Mouse (Mus musculus) erythroblast, embryonic 14.5 days (primary cell): ENCODE measurements around the gene Smc1b. TPM values are rescaled to one million over a fixed set of nuclear protein-coding genes. Genes with fewer than 3 reads are reported as not detected.

Experiments used
- H3K27me3 ChIP-seq: 2 replicates; pipeline ENCODE4 v1.6.1; 2012; ENCODE audit warnings: inconsistent platforms; ENCODE audit not compliant: control insufficient read depth
- H3K36me3 ChIP-seq: 2 replicates; pipeline ENCODE4 v1.6.1; 2012; ENCODE audit warnings: mild to moderate bottlenecking, inconsistent platforms; ENCODE audit not compliant: control insufficient read depth
- H3K4me1 ChIP-seq: 2 replicates; pipeline ENCODE4 v1.6.1; 2012; ENCODE audit warnings: inconsistent platforms; ENCODE audit not compliant: control insufficient read depth
- H3K4me3 ChIP-seq: replicated peaks from 2 replicates; pipeline ENCODE3; 2012; ENCODE audit warnings: moderate library complexity, mild to moderate bottlenecking, inconsistent platforms
- H3K9me3 ChIP-seq: 2 replicates; pipeline ENCODE4 v1.6.1; 2012; ENCODE audit warnings: low read length, inconsistent platforms, mixed read lengths; ENCODE audit not compliant: control insufficient read depth
- GATA1 ChIP-seq: IDR thresholded peaks from 2 replicates; pipeline ENCODE4 v1.6.1; 2012; ENCODE audit warnings: low read length, inconsistent platforms, mixed read lengths
- TAL1 ChIP-seq: IDR thresholded peaks from 3 replicates; pipeline ENCODE4 v1.6.1; 2012; ENCODE audit warnings: low read length, inconsistent platforms, mixed read lengths
- polyA plus RNA-seq: library from polyadenylated mRNA; stranded (reverse); fragments of >175 nt; gene quantifications from 2 replicates; pipeline ENCODE4 v1.2.3, GENCODE M21; 2012

The Smc1b gene
- polyA plus RNA-seq, 1 experiment = not detected

- H3K27me3 ChIP-seq = no peaks in the 10 kb centered on the region
- H3K4me3 ChIP-seq = no peak overlapping the region
- TF ChIP-seq TAL1 (no peak), GATA1 (no peak)
- no peaks in the 10 kb centered on the region for H3K36me3 ChIP-seq
- H3K9me3 ChIP-seq = no peaks in the 10 kb centered on the region
- H3K4me1 ChIP-seq = no peaks in the 10 kb centered on the region
These were observed 34.7 kb upstream of the Smc1b start for GRCm38 (mm10) chr15:85166433-85166933.

DNA sequence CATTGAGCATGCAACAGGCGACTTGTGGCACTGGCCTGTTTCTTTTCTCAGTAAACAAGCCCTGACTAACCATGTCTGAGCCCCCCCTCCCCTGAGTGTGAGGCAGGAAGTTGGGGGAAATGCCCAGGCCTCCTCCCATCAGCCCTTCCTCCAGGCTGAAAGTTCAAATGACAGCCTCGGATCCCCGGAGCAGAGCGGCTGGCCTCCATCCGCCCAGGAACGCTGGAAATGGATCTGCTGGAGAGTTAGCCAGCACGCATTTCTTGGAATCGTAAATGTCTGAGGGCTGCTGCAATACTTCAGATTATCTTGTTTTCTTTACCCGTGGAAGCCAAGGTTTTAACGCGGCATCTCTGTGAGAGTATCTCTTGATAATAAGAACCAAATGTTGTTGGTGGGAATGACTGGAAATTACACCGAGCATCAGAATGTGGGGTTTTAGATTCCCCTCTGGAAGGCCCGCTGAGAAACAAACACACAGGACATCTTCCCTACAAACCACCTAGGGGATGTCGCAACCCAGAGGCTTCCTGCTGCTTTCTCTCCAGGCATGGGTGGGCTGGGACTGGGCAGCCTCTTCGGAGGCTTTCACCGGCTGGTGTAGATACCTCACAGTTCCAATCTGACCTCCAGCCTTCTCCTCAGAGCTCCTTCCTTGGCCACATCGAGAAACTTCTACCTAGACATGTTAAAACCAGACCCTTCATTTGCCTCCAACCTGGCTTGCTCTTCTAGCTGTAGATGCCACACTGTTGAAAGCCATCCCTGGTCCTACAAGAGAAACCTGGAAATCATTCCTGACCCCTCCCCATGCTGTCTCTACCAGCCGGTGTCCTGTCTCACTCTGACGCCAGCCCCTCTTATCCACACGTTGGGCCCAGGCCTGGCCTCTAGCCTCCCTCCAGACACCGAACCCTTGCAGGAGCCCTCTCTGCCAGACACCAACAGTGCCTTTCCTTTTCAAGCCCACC lies 31.2 kb upstream of the Smc1b start:
- no peaks in the 10 kb centered on the region for H3K4me1 ChIP-seq
- no peak for TF ChIP-seq TAL1
- no peak for TF ChIP-seq GATA1
- H3K27me3 ChIP-seq = no peaks in the 10 kb centered on the region
- no peaks in the 10 kb centered on the region for H3K36me3 ChIP-seq
- H3K4me3 ChIP-seq = no peak overlapping the region
- peaks cover 4% of the 10 kb centered on the region; the same call in 1 of the 2 replicates for H3K9me3 ChIP-seq

- H3K36me3 ChIP-seq = no peaks in the 10 kb centered on the region
- no peaks in the 10 kb centered on the region for H3K4me1 ChIP-seq
- no peak overlapping the region for H3K4me3 ChIP-seq
- no peaks in the 10 kb centered on the region for H3K27me3 ChIP-seq
- no peak for TF ChIP-seq GATA1
- TF ChIP-seq TAL1 = no peak
- H3K9me3 ChIP-seq = peaks cover 8% of the 10 kb centered on the region; the same call in 1 of the 2 replicates
These were observed 29.7 kb upstream of the Smc1b start for GRCm38 (mm10) chr15:85161416-85161815.

DNA sequence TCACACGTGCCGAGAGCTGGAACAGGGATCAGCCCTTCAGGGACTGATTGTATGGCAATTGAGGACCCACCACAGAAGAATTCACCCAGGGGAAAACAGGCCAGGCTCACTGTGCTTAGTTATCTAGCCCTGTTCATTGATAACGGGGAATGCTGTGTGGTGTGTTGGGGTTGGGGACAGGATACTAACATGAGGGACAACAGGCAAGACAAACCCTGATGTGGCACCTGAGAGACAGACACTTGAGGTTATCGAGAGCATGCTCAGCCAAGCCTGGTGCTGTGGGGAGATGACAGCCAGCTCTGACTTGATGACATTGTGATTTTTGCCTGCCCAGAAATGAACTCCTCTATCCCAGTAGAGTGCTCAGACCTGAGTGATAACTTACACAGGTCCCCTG lies 24.4 kb upstream of the Smc1b start:
- H3K4me3 ChIP-seq = no peak overlapping the region
- no peaks in the 10 kb centered on the region for H3K36me3 ChIP-seq
- no peaks in the 10 kb centered on the region for H3K27me3 ChIP-seq
- no peaks in the 10 kb centered on the region for H3K4me1 ChIP-seq
- H3K9me3 ChIP-seq = peaks cover 8% of the 10 kb centered on the region; the same call in 1 of the 2 replicates
- TF ChIP-seq GATA1 (no peak), TAL1 (no peak)

GRCm38 (mm10) chr15:85154091-85154490 lies 22.3 kb upstream of the Smc1b start:
- peaks cover 8% of the 10 kb centered on the region; the same call in 1 of the 2 replicates for H3K9me3 ChIP-seq
- H3K4me3 ChIP-seq = no peak overlapping the region
- H3K4me1 ChIP-seq = no peaks in the 10 kb centered on the region
- TF ChIP-seq TAL1 (no peak), GATA1 (no peak)
- H3K36me3 ChIP-seq = no peaks in the 10 kb centered on the region
- no peaks in the 10 kb centered on the region for H3K27me3 ChIP-seq

- H3K4me3 ChIP-seq = no peak overlapping the region
- H3K4me1 ChIP-seq = no peaks in the 10 kb centered on the region
- TF ChIP-seq GATA1 (no peak), TAL1 (no peak)
- H3K27me3 ChIP-seq = no peaks in the 10 kb centered on the region
- H3K9me3 ChIP-seq = peaks cover 2% of the 10 kb centered on the region; the same call in 1 of the 2 replicates
- H3K36me3 ChIP-seq = no peaks in the 10 kb centered on the region
These were observed 20.8 kb upstream of the Smc1b start for GRCm38 (mm10) chr15:85152577-85152976.

- H3K4me3 ChIP-seq = no peak overlapping the region
- TF ChIP-seq GATA1 (no peak), TAL1 (no peak)
- no peaks in the 10 kb centered on the region for H3K4me1 ChIP-seq
- no peaks in the 10 kb centered on the region for H3K36me3 ChIP-seq
- no peaks in the 10 kb centered on the region for H3K9me3 ChIP-seq
- no peaks in the 10 kb centered on the region for H3K27me3 ChIP-seq
These were observed 19.7 kb upstream of the Smc1b start for GRCm38 (mm10) chr15:85151433-85151918.

DNA sequence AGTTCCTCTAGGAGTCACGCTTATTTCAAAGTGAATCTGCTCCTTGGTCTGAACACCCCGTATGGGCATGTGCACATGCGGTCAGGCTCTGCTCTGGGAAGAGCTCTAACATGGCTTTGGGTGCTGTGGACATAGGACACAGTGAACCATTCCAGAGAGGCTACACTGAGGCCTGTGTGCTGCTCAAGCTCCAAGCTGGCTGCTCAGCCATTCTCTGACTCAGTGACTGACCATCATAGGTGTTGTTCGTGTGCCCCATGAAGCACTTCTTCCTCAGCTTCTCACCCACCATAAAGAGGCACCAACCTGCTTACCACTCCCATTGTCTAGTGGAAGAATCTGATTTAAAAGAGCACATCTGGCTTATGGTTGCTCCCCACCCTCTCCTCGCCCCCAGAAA lies 12.5 kb upstream of the Smc1b start:
- TF ChIP-seq TAL1 (no peak), GATA1 (no peak)

DNA sequence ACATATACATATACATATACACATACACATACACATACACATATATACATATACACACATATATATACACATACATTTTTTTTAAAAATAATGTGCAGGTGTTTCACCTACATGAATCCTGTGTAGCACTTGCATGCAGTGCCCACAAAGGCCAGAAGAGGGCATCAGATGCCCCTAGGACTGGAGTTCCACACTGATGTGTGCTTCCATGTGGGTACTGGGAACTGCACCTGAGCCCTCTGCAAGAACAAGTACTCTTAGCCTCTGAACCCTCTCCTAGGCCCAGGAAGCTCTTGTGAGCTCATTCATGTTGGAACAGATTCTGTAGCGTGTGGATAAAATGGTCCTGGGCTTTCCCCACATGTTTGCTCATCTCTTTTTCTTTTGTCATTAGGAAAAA lies 12.0 kb upstream of the Smc1b start:
- H3K9me3 ChIP-seq = no peaks in the 10 kb centered on the region
- TF ChIP-seq GATA1 = no peak
- no peak for TF ChIP-seq TAL1

More for the DNA sequence above, 12.5 kb upstream of the Smc1b start:
- H3K9me3 ChIP-seq = no peaks in the 10 kb centered on the region
- no peaks in the 10 kb centered on the region for H3K36me3 ChIP-seq
- no peaks in the 10 kb centered on the region for H3K27me3 ChIP-seq
- H3K4me1 ChIP-seq = no peaks in the 10 kb centered on the region
- no peak overlapping the region for H3K4me3 ChIP-seq

More for the DNA sequence above, 12.0 kb upstream of the Smc1b start:
- Histone ChIP-seq H3K36me3 (no peaks in the 10 kb centered on the region), H3K4me1 (no peaks in the 10 kb centered on the region), H3K4me3 (no peak overlapping the region), H3K27me3 (no peaks in the 10 kb centered on the region)
